Mouse (Mus musculus): ENCODE results near the gene Fhit. TPM values are rescaled to one million over a fixed set of nuclear protein-coding genes. Genes with fewer than 3 reads are reported as not detected.

Gene Fhit
- polyA plus RNA-seq, 1 experiment from 2014 or later, result 21.4 TPM

GRCm38 (mm10) chr14:10046336-10047122 is 1115.3 kb downstream of the Fhit start:
- no peak for TF ChIP-seq CTCF (IDR thresholded peaks at IDR 0.05; ENCODE audit: low read depth)
- H3K4me2 ChIP-seq (replicated peaks; ENCODE audit: low read depth), result no peak overlapping the region
- H3K27ac ChIP-seq (ENCODE audit: low read depth, low read length), result no peak overlapping the region
- no peaks in the 10 kb centered on the region for H3K36me3 ChIP-seq (ENCODE audit: control insufficient read depth, insufficient read depth)
- no peaks in the 10 kb centered on the region for H3K4me1 ChIP-seq (replicated peaks; ENCODE audit: control insufficient read depth, insufficient read depth, low read length)
- H3K9me3 ChIP-seq (ENCODE audit: control insufficient read depth), result no peaks in the 10 kb centered on the region
- no peak overlapping the region for H3K9ac ChIP-seq (ENCODE audit: low read depth, low read length)
- ATAC-seq, result no peak
- H3K27me3 ChIP-seq (replicated peaks; ENCODE audit: control insufficient read depth, insufficient read depth, low read length), result no peaks in the 10 kb centered on the region
- H3K4me3 ChIP-seq (ENCODE audit: low read depth, low read length), result no peak overlapping the region
- WGBS, result 37% methylated on average over 7 of the region's 7 CpGs

- Histone ChIP-seq H3K9ac (ENCODE audit: low read depth, low read length) (no peak overlapping the region), H3K9me3 (ENCODE audit: control insufficient read depth) (no peaks in the 10 kb centered on the region), H3K4me2 (replicated peaks; ENCODE audit: low read depth) (no peak overlapping the region), H3K4me1 (replicated peaks; ENCODE audit: control insufficient read depth, insufficient read depth, low read length) (no peaks in the 10 kb centered on the region), H3K27me3 (replicated peaks; ENCODE audit: control insufficient read depth, insufficient read depth, low read length) (no peaks in the 10 kb centered on the region), H3K4me3 (ENCODE audit: low read depth, low read length) (no peak overlapping the region), H3K27ac (ENCODE audit: low read depth, low read length) (no peak overlapping the region), H3K36me3 (ENCODE audit: control insufficient read depth, insufficient read depth) (no peaks in the 10 kb centered on the region)
- no peak for TF ChIP-seq CTCF (IDR thresholded peaks at IDR 0.05; ENCODE audit: low read depth)
- no peak for ATAC-seq
- WGBS, result 90% methylated on average over 6 of the region's 6 CpGs
These were observed 1123.8 kb downstream of the Fhit start for GRCm38 (mm10) chr14:10038021-10038420.

- no peaks in the 10 kb centered on the region for H3K4me1 ChIP-seq (replicated peaks; ENCODE audit: control insufficient read depth, insufficient read depth, low read length)
- no peak overlapping the region for H3K27ac ChIP-seq (ENCODE audit: low read depth, low read length)
- no peak overlapping the region for H3K9ac ChIP-seq (ENCODE audit: low read depth, low read length)
- H3K4me3 ChIP-seq (ENCODE audit: low read depth, low read length), result no peak overlapping the region
- ATAC-seq, result no peak
- H3K4me2 ChIP-seq (replicated peaks; ENCODE audit: low read depth), result no peak overlapping the region
- H3K9me3 ChIP-seq (ENCODE audit: control insufficient read depth), result no peaks in the 10 kb centered on the region
- H3K36me3 ChIP-seq (ENCODE audit: control insufficient read depth, insufficient read depth), result no peaks in the 10 kb centered on the region
- no peaks in the 10 kb centered on the region for H3K27me3 ChIP-seq (replicated peaks; ENCODE audit: control insufficient read depth, insufficient read depth, low read length)
- no peak for TF ChIP-seq CTCF (IDR thresholded peaks at IDR 0.05; ENCODE audit: low read depth)
- 81% methylated on average over 2 of the region's 2 CpGs for whole genome bisulfite sequencing
These were observed 1125.1 kb downstream of the Fhit start for GRCm38 (mm10) chr14:10036685-10037215.

- no peaks in the 10 kb centered on the region for H3K4me1 ChIP-seq (replicated peaks; ENCODE audit: control insufficient read depth, insufficient read depth, low read length)
These were observed 1126.2 kb downstream of the Fhit start for GRCm38 (mm10) chr14:10035682-10036081.

GRCm38 (mm10) chr14:10035270-10035669 is 1126.6 kb downstream of the Fhit start:
- Histone ChIP-seq H3K9ac (ENCODE audit: low read depth, low read length) (no peak overlapping the region), H3K4me1 (replicated peaks; ENCODE audit: control insufficient read depth, insufficient read depth, low read length) (no peaks in the 10 kb centered on the region), H3K9me3 (ENCODE audit: control insufficient read depth) (no peaks in the 10 kb centered on the region), H3K4me2 (replicated peaks; ENCODE audit: low read depth) (no peak overlapping the region), H3K27me3 (replicated peaks; ENCODE audit: control insufficient read depth, insufficient read depth, low read length) (no peaks in the 10 kb centered on the region), H3K4me3 (ENCODE audit: low read depth, low read length) (no peak overlapping the region), H3K27ac (ENCODE audit: low read depth, low read length) (no peak overlapping the region), H3K36me3 (ENCODE audit: control insufficient read depth, insufficient read depth) (no peaks in the 10 kb centered on the region)
- WGBS, result 74% methylated on average over 2 of the region's 2 CpGs
- TF ChIP-seq CTCF (IDR thresholded peaks at IDR 0.05; ENCODE audit: low read depth), result no peak
- no peak for ATAC-seq

More at GRCm38 (mm10) chr14:10035682-10036081, 1126.2 kb downstream of the Fhit start:
- Histone ChIP-seq H3K9me3 (ENCODE audit: control insufficient read depth) (no peaks in the 10 kb centered on the region), H3K4me2 (replicated peaks; ENCODE audit: low read depth) (no peak overlapping the region), H3K4me3 (ENCODE audit: low read depth, low read length) (no peak overlapping the region), H3K36me3 (ENCODE audit: control insufficient read depth, insufficient read depth) (no peaks in the 10 kb centered on the region), H3K9ac (ENCODE audit: low read depth, low read length) (no peak overlapping the region), H3K27ac (ENCODE audit: low read depth, low read length) (no peak overlapping the region), H3K27me3 (replicated peaks; ENCODE audit: control insufficient read depth, insufficient read depth, low read length) (no peaks in the 10 kb centered on the region)
- WGBS, result 61% methylated on average over 3 of the region's 3 CpGs
- no peak for ATAC-seq
- TF ChIP-seq CTCF (IDR thresholded peaks at IDR 0.05; ENCODE audit: low read depth), result no peak

GRCm38 (mm10) chr14:10023382-10023781 is 1138.5 kb downstream of the Fhit start:
- Histone ChIP-seq H3K27me3 (replicated peaks; ENCODE audit: control insufficient read depth, insufficient read depth, low read length) (no peaks in the 10 kb centered on the region), H3K4me3 (ENCODE audit: low read depth, low read length) (no peak overlapping the region), H3K9me3 (ENCODE audit: control insufficient read depth) (no peaks in the 10 kb centered on the region), H3K4me1 (replicated peaks; ENCODE audit: control insufficient read depth, insufficient read depth, low read length) (no peaks in the 10 kb centered on the region), H3K9ac (ENCODE audit: low read depth, low read length) (no peak overlapping the region), H3K27ac (ENCODE audit: low read depth, low read length) (no peak overlapping the region), H3K4me2 (replicated peaks; ENCODE audit: low read depth) (no peak overlapping the region), H3K36me3 (ENCODE audit: control insufficient read depth, insufficient read depth) (no peaks in the 10 kb centered on the region)
- WGBS, result 90% methylated on average over 2 of the region's 2 CpGs
- ATAC-seq, result no peak
- no peak for TF ChIP-seq CTCF (IDR thresholded peaks at IDR 0.05; ENCODE audit: low read depth)
